Mouse (Mus musculus) heart, embryonic 12.5 days (tissue): ENCODE results near the gene Gm10073. TPM values are rescaled to one million over a fixed set of nuclear protein-coding genes. Genes with fewer than 3 reads are reported as not detected.
A peak's percentile ranks its signal among the peaks of the same experiment; 100 is the strongest.
"Not testable (repeated sequence)": the region's sequence is repeated elsewhere in the genome, so short reads cannot be mapped to it uniquely, and the experiment has no call there.

Experiments
- ATAC-seq: fragments of 200-750 bp; cut with Nextera tagmentation; 2 replicates; pipeline ENCODE4 v1.8.0; 2017; ENCODE audit warnings: moderate TSS enrichment, moderate library complexity; ENCODE audit not compliant: insufficient number of reproducible peaks, low FRiP score
- H3K27ac ChIP-seq: fragments of 300-500 bp; sonication (generic); 2 replicates; pipeline ENCODE4 v1.5.1; 2016; ENCODE audit warnings: mild to moderate bottlenecking, moderate library complexity; ENCODE audit not compliant: poor library complexity, severe bottlenecking
- H3K27me3 ChIP-seq: fragments of 300-500 bp; sonication (generic); replicated peaks from 2 replicates; pipeline ENCODE4 v1.6.1; 2016; ENCODE audit warnings: mild to moderate bottlenecking, moderate library complexity
- H3K36me3 ChIP-seq: fragments of 300-500 bp; sonication (generic); 2 replicates; pipeline ENCODE4 v1.6.1; 2016; ENCODE audit warnings: mild to moderate bottlenecking, moderate library complexity
- H3K4me1 ChIP-seq: fragments of 300-500 bp; sonication (generic); replicated peaks from 2 replicates; pipeline ENCODE4 v1.6.1; 2016; ENCODE audit warnings: mild to moderate bottlenecking
- H3K4me2 ChIP-seq: fragments of 300-500 bp; sonication (generic); 2 replicates; pipeline ENCODE4 v1.6.1; 2016; ENCODE audit warnings: mild to moderate bottlenecking, moderate library complexity
- H3K4me3 ChIP-seq: fragments of 300-500 bp; sonication (generic); 2 replicates; pipeline ENCODE4 v1.5.1; 2016; ENCODE audit warnings: mild to moderate bottlenecking
- H3K9ac ChIP-seq: fragments of 300-500 bp; sonication (generic); 2 replicates; pipeline ENCODE4 v1.6.1; 2016; ENCODE audit warnings: mild to moderate bottlenecking, moderate library complexity
- H3K9me3 ChIP-seq: fragments of 300-500 bp; sonication (generic); replicated peaks from 2 replicates; pipeline ENCODE4 v1.6.1; 2016; ENCODE audit warnings: mild to moderate bottlenecking, moderate library complexity
- WGBS: fragments of 180-500 bp; shearing (Covaris S2); methylation state at CpG from one replicate; pipeline ENCODE4 v1.1.7; 2016; 5-methylcytosine and 5-hydroxymethylcytosine counted together
- polyA plus RNA-seq: library from polyadenylated mRNA; unstranded; fragments of >200 nt; fragmentation: Nextera tagmentation; extraction: Ambion mirVana; gene quantifications from 2 replicates; pipeline ENCODE4 v1.2.1, GENCODE M21; 2016

Gene Gm10073
- polyA plus RNA-seq, 1 experiment from 2014 or later, result 4.1 TPM

DNA sequence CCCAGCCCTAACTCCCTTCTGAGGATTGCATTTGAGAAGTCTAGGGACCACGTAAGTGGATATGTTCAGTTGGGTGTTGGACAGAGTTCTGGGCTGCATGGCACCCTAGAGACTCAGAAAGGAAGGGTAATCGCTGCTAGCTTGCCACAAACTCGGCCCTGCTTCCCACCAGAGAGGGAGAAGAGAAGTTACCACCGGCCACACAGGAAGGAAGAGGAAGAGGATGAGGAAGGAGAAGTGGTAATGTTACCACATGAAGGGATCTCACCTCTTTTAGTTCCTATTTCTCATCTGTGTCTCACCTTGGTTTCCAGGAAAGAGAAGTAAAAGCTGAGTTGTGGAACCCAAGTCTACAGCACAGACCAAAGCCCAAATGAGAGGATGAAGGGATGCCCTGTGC lies 1.0 kb upstream of the Gm10073 start:
- Histone ChIP-seq H3K36me3 (no peaks in the 10 kb centered on the region), H3K27ac (no peak overlapping the region), H3K9me3 (no peaks in the 10 kb centered on the region), H3K4me2 (no peak overlapping the region), H3K4me1 (peaks cover 12% of the 10 kb centered on the region), H3K27me3 (no peaks in the 10 kb centered on the region), H3K9ac (no peak overlapping the region), H3K4me3 (no peak overlapping the region)
- WGBS, result 79% methylated on average over 4 of the region's 4 CpGs
- no peak for ATAC-seq

DNA sequence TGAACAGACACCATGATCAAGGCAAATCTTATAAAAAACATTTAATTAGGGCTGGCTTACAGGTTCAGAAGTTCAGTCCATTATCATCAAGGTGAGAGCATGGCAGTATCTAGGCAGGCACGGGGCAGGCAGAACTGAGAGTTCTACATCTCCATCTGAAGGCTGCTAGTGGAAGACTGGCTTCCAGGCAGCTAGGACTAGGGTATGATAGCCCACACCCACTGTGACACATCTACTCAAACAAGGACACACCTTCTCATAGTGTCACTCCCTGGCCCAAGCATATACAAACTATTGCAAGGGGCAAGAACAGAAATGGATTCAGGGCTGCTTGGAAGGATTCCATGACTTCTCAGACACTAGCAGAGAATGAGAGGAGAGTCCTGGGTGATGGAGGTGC lies 1.1 kb downstream of the Gm10073 start:
- WGBS, result 71% methylated on average over 1 of the region's 1 CpGs
- H3K9ac ChIP-seq, H3K27me3 ChIP-seq, H3K27ac ChIP-seq, H3K9me3 ChIP-seq, H3K4me1 ChIP-seq, H3K36me3 ChIP-seq, H3K4me3 ChIP-seq, H3K4me2 ChIP-seq, ATAC-seq: not testable (repeated sequence)

DNA sequence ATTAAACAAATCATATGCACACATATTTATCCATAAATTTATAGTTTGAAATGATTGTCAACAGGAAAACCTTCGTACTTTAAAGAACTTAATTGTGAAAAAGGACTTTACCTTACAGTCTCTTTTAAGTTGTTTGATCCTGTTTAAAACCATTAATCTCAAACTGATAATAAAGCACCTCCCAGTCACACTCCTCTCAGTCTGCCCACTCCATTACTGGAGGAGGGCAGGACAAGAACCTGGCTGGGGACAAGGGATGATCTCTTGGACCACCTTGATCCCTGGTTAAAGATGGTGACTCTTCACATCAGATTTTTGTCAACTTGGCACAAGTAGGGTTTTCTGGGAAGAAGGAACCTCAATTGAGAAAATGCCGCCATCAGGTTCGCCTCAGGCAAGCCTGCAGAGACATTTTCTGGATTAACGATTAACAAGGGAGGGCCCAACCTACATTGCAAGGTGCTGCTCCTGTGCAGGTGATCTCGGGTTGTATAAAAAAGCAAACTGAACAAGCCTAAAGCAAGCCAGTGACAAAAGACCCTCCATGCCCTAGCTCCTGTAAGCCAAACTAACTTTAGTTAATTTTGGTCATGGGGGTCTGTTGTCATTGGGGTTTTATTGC lies 1.6 kb downstream of the Gm10073 start:
- WGBS, result 76% methylated on average over 5 of the region's 5 CpGs

DNA sequence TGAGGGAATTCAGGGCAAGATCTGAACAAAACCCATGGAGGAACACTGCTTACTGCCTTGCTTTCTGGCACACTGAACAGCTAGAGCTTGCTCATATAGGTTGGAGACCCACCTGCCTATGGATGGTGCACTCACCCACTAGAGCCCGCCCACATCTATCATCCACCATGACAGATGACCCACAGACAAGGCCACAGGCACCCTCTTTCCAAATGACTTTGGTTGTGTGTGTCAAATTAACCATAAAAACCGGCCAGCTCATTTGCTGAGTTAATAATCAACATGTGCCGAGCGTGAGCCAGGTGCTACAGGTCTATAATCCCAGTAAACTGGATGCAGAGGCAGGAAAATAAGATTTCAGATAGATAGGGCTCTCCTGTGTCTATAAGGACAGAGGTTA lies 2.9 kb downstream of the Gm10073 start:
- H3K9ac ChIP-seq, result no peak overlapping the region
- H3K27ac ChIP-seq, result no peak overlapping the region
- no peaks in the 10 kb centered on the region for H3K36me3 ChIP-seq
- no peak overlapping the region for H3K4me2 ChIP-seq
- H3K4me1 ChIP-seq, result no peaks in the 10 kb centered on the region
- no peaks in the 10 kb centered on the region for H3K27me3 ChIP-seq
- 82% methylated on average over 4 of the region's 4 CpGs for WGBS
- ATAC-seq, result no peak
- H3K4me3 ChIP-seq, result no peak overlapping the region
- no peaks in the 10 kb centered on the region for H3K9me3 ChIP-seq

More for the DNA sequence above, 1.6 kb downstream of the Gm10073 start:
- no peak overlapping the region for H3K4me3 ChIP-seq
- H3K9ac ChIP-seq, result no peak overlapping the region
- H3K4me2 ChIP-seq, result no peak overlapping the region
- H3K27me3 ChIP-seq, result no peaks in the 10 kb centered on the region
- no peak overlapping the region for H3K27ac ChIP-seq
- H3K4me1 ChIP-seq, result peaks cover 2% of the 10 kb centered on the region; the same call in 1 of the 2 replicates
- no peak for ATAC-seq
- H3K36me3 ChIP-seq, result no peaks in the 10 kb centered on the region
- no peaks in the 10 kb centered on the region for H3K9me3 ChIP-seq

DNA sequence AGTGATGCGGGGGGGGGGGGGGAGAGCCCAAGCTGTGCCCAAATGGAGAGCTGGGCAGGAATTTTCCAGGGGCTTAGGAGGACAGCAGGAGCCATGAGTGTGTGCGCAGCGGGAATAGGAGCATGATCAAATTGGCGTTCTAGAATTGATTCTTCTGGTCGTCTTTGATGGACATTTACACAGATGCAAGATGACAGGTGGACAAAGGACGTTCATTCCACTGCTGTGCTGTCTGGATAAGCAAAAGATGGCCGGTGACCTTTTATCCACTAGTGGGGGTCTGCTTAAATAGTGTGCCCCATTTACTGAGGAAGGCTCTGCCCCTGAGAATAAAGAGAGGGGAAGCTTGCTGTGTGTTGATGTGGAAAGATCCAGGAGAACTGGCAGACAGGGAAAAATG lies 4.3 kb downstream of the Gm10073 start:
- Histone ChIP-seq H3K9ac (no peak overlapping the region), H3K36me3 (no peaks in the 10 kb centered on the region), H3K4me1 (no peaks in the 10 kb centered on the region), H3K27me3 (no peaks in the 10 kb centered on the region), H3K4me2 (no peak overlapping the region), H3K4me3 (no peak overlapping the region), H3K27ac (no peak overlapping the region), H3K9me3 (no peaks in the 10 kb centered on the region)
- WGBS, result 80% methylated on average over 7 of the region's 7 CpGs
- no peak for ATAC-seq

DNA sequence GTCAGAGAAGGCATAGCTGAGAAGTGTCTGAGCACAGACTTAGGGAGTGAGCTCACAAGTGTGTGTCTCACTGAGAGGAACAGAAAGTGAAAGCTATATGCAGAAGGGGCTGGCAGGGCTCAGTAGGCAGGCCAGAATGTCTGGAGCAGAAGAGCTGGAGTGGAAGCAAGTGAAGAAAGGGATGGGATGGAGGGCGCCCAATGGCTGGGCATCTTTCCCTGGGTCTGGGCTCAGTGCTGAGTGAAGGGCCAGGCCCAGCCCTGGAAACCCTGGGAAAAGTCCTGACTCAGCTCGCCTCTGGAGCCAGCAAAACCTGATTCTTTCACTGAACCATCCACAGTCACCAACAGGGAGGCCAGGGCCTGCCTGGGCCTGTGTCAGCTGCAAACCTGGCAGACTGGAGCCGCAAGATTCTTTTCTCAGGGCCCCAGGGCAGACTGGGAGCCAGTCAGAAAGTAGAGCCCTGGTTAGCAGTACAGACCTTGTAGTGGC lies 9.5 kb downstream of the Gm10073 start:
- Histone ChIP-seq H3K4me1 (peaks cover 11% of the 10 kb centered on the region), H3K27ac (no peak overlapping the region), H3K9me3 (no peaks in the 10 kb centered on the region), H3K4me2 (no peak overlapping the region), H3K9ac (no peak overlapping the region), H3K36me3 (no peaks in the 10 kb centered on the region), H3K27me3 (no peaks in the 10 kb centered on the region), H3K4me3 (no peak overlapping the region)
- ATAC-seq, result no peak
- 73% methylated on average over 3 of the region's 3 CpGs for WGBS

DNA sequence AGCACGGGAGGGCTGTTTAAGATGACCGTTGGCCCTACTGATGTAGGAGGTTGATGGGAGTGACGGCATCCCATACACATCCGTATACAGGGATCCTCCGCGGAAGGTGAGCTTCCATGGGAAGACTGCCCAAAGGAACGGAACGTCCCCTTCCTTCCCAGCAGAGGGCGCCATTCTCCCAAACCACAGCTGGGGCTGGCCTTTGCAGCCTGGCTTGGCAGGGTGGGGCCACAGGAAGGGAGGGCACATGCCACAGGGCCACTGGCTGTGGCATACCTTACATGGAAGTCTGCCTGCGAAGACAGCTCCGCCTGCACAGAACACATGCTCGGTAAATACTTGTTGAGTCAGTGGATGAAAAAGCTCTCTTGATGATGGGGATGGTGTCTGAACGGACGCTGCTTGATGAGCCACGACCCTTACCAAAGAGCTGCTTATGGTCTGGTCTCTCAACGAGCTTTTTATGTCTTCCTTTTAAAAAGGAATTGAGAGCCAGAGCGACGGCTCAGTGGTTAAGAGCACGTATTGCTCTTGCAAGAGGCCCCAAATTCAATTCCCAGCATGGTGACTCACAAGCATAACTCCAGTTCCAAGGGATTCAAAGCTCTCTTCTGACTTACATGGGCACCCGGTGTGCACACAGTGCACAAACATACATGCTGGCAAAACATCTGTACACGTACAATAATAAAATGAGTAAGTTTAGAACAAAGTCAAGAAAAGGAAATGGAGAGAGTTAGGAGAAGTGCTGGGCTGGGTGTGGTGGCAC lies 12.0 kb downstream of the Gm10073 start:
- H3K9me3 ChIP-seq, result peaks cover 5% of the 10 kb centered on the region; the same call in 1 of the 2 replicates
- H3K27ac ChIP-seq, result no peak overlapping the region
- peak overlapping the region; percentile 35; the same call in 1 of the 2 replicates for H3K4me2 ChIP-seq
- no peaks in the 10 kb centered on the region for H3K27me3 ChIP-seq
- peak; percentile 69 for ATAC-seq
- WGBS, result 26% methylated on average over 21 of the region's 21 CpGs
- H3K36me3 ChIP-seq, result peaks cover 21% of the 10 kb centered on the region
- H3K9ac ChIP-seq, result no peak overlapping the region
- H3K4me3 ChIP-seq, result no peak overlapping the region
- peaks cover 11% of the 10 kb centered on the region for H3K4me1 ChIP-seq

DNA sequence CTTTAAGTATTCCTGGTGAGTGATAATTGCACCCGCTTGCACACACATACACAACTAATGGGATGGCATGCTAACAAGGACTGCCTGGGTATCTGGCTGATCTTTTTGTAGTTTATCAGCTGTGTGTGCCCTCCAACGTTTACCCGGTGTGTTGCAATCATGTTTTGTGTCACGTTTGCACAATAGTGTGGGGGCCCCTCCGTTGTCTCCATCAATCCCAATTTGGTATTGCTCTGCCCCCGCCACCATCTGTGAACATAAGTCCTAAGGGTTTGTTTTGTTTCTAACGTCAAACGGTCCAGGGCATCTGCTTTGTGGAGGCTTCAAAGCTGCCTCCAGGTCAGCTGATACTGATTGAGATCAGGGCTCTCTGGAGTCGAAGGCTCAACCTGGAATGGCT lies 13.4 kb downstream of the Gm10073 start:
- Histone ChIP-seq H3K4me1 (peaks cover 11% of the 10 kb centered on the region), H3K9me3 (peaks cover 5% of the 10 kb centered on the region; the same call in 1 of the 2 replicates), H3K27me3 (no peaks in the 10 kb centered on the region), H3K27ac (no peak overlapping the region), H3K9ac (no peak overlapping the region), H3K36me3 (peaks cover 32% of the 10 kb centered on the region), H3K4me2 (no peak overlapping the region), H3K4me3 (no peak overlapping the region)
- WGBS, result 49% methylated on average over 9 of the region's 9 CpGs
- no peak for ATAC-seq

DNA sequence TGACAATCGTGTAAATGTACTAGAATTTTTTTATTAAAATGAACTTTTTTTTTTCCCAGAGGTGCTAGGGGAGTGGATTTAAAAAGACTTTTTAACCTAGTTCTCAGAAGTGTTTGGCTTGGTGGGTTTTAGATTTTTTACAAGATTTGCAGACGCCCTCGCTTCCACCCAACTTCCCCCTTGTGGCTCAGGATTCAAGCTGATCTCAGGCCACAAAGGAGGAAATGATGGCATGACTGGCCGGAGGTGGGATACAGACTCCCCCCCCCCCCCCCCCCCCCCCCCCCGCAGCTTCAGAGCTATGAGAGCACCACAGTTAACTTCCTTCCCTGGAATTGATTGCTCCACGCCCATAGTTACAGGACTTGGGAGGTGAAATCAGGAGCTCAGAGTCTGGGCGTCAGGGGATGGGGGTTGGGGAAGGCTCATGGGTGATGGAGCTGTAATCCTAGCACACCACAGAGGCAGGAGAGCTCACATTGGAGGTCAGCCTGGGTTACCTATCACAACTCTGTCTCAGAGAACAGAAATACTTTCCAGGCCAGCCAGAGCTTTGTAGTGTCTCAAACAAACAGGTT lies 17.1 kb downstream of the Gm10073 start:
- WGBS, result 71% methylated on average over 6 of the region's 7 CpGs
- Histone ChIP-seq H3K9ac (no peak overlapping the region), H3K4me1 (peaks cover 7% of the 10 kb centered on the region), H3K36me3 (peaks cover 68% of the 10 kb centered on the region), H3K9me3 (peaks cover 9% of the 10 kb centered on the region), H3K27ac (no peak overlapping the region), H3K4me2 (no peak overlapping the region), H3K4me3 (no peak overlapping the region), H3K27me3 (no peaks in the 10 kb centered on the region)
- no peak for ATAC-seq

DNA sequence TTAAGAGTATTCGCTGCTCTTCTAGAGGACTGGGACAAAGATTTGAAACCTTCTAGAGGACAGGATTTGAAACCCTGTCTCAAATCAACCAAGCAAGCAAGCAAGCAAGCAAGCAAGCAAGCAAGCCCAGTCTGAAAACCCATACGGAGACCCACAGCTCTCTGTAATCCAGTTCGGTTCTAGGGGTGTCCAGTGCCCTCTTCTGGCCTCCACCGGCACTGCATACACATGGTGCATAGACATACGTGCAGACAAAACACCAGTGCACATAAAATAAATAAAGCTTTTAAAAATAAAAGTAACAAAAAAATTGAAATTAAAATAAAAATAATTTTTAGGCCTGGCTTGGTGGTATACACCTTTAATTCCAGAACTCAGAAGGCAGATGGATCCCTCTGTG lies 19.2 kb downstream of the Gm10073 start:
- Histone ChIP-seq H3K27ac (no peak overlapping the region), H3K9ac (no peak overlapping the region), H3K4me1 (no peaks in the 10 kb centered on the region), H3K36me3 (peaks cover 78% of the 10 kb centered on the region), H3K27me3 (no peaks in the 10 kb centered on the region), H3K4me3 (no peak overlapping the region), H3K4me2 (no peak overlapping the region), H3K9me3 (peaks cover 9% of the 10 kb centered on the region)
- no peak for ATAC-seq
- WGBS, result 95% methylated on average over 5 of the region's 5 CpGs

DNA sequence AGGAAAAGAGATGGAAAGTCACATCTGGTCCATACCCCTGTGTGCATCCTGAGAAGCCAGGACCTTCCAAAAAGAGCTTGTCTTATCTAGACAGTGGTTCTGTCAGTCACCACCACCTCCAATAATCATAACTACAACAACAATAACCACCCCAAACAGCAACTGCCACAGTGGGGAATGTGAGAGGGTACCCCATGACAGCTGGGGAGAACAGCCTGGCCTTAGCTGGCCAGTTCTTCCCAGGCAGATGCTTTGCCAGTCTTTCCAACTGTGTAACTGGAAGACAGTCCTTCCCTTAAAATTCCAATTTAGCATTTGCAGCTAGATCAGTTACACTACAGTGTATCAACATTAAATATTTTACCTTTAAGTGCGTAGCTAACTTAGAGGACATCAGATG lies 22.4 kb downstream of the Gm10073 start:
- WGBS, result 96% methylated on average over 1 of the region's 1 CpGs
- no peak for ATAC-seq
- peaks cover 77% of the 10 kb centered on the region for H3K36me3 ChIP-seq

More for the DNA sequence above, 22.4 kb downstream of the Gm10073 start:
- no peak overlapping the region for H3K27ac ChIP-seq
- H3K4me2 ChIP-seq, result no peak overlapping the region
- H3K27me3 ChIP-seq, result no peaks in the 10 kb centered on the region
- no peak overlapping the region for H3K9ac ChIP-seq
- H3K9me3 ChIP-seq, result peaks cover 5% of the 10 kb centered on the region
- no peak overlapping the region for H3K4me3 ChIP-seq
- H3K4me1 ChIP-seq, result no peaks in the 10 kb centered on the region
